Mouse (Mus musculus) neural tube, embryonic 14.5 days (tissue): Measurements from ENCODE around the gene Csf1. TPM values are rescaled to one million over a fixed set of nuclear protein-coding genes. Genes with fewer than 3 reads are reported as not detected.

Source experiments
- ATAC-seq: fragments of 200-750 bp; cut with Nextera tagmentation; 2 replicates; pipeline ENCODE4 v1.8.0; 2017; ENCODE audit warnings: low read depth, mild to moderate bottlenecking, moderate TSS enrichment, moderate library complexity
- H3K27ac ChIP-seq: fragments of 300-500 bp; sonication (generic); 2 replicates; pipeline ENCODE4 v1.5.1; 2014; ENCODE audit warnings: low read depth, mild to moderate bottlenecking, control low read depth, low read length, moderate library complexity, mixed read lengths
- H3K27me3 ChIP-seq: fragments of 300-500 bp; sonication (generic); 2 replicates; pipeline ENCODE4 v1.6.1; 2014; ENCODE audit warnings: low read length; ENCODE audit not compliant: control insufficient read depth, insufficient read depth
- H3K36me3 ChIP-seq: fragments of 300-500 bp; sonication (generic); 2 replicates; pipeline ENCODE4 v1.6.1; 2014; ENCODE audit warnings: low read length, mixed read lengths; ENCODE audit not compliant: control insufficient read depth, insufficient read depth
- H3K4me1 ChIP-seq: fragments of 300-500 bp; sonication (generic); 2 replicates; pipeline ENCODE4 v1.6.1; 2014; ENCODE audit warnings: low read length; ENCODE audit not compliant: control insufficient read depth, insufficient read depth
- H3K4me2 ChIP-seq: fragments of 300-500 bp; sonication (generic); 2 replicates; pipeline ENCODE4 v1.6.1; 2014; ENCODE audit warnings: mild to moderate bottlenecking, low read depth, low read length, control low read depth
- H3K4me3 ChIP-seq: fragments of 300-500 bp; sonication (generic); 2 replicates; pipeline ENCODE4 v1.5.1; 2014; ENCODE audit warnings: low read depth, low read length, control low read depth, mixed read lengths
- H3K9ac ChIP-seq: fragments of 300-500 bp; sonication (generic); replicated peaks from 2 replicates; pipeline ENCODE4 v1.6.1; 2014; ENCODE audit warnings: low read depth, mild to moderate bottlenecking, control low read depth, low read length, mixed read lengths
- H3K9me3 ChIP-seq: fragments of 300-500 bp; sonication (generic); 2 replicates; pipeline ENCODE4 v1.6.1; 2016; ENCODE audit warnings: low read length; ENCODE audit not compliant: control insufficient read depth
- WGBS: fragments of 180-500 bp; shearing (Covaris S2); extraction: QIAGEN DNeasy Blood & Tissue Kit; methylation state at CpG from one replicate; pipeline ENCODE4 v1.1.7; 2014; 5-methylcytosine and 5-hydroxymethylcytosine counted together
- polyA plus RNA-seq: library from polyadenylated mRNA; unstranded; fragments of >200 nt; fragmentation: Nextera tagmentation; extraction: Ambion mirVana; gene quantifications from 2 replicates; pipeline ENCODE4 v1.2.1, GENCODE M21; 2014

Csf1 gene
- polyA plus RNA-seq, 1 experiment from 2014 or later, result 6.3 TPM

DNA sequence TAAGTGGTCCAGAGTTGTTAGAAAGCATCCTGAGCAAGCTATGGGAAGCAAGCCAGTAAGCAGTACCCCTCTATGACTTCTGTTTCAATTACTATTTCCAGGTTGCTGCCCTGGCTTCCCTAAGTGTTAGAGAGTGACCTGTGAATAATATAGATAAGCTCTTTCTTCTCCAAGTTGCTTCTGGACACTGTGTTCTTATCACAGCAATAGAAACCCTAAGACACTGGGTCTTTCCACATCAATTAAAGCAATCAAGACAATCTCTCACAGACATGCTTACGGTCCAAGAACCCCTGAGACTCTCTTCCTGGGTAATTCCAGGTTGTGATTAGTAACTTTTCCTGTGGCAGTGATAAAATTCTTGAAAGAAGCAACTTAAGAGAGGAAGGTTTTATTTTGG, 26.1 kb upstream of the Csf1 start:
- no peaks in the 10 kb centered on the region for H3K9me3 ChIP-seq
- H3K9ac ChIP-seq, result no peak overlapping the region
- H3K4me1 ChIP-seq, result peaks cover 7% of the 10 kb centered on the region; the same call in 1 of the 2 replicates
- 94% methylated on average over 1 of the region's 1 CpGs for WGBS
- H3K36me3 ChIP-seq, result no peaks in the 10 kb centered on the region
- H3K4me3 ChIP-seq, result no peak overlapping the region
- no peak overlapping the region for H3K4me2 ChIP-seq
- H3K27ac ChIP-seq, result no peak overlapping the region
- H3K27me3 ChIP-seq, result no peaks in the 10 kb centered on the region
- ATAC-seq, result no peak

DNA sequence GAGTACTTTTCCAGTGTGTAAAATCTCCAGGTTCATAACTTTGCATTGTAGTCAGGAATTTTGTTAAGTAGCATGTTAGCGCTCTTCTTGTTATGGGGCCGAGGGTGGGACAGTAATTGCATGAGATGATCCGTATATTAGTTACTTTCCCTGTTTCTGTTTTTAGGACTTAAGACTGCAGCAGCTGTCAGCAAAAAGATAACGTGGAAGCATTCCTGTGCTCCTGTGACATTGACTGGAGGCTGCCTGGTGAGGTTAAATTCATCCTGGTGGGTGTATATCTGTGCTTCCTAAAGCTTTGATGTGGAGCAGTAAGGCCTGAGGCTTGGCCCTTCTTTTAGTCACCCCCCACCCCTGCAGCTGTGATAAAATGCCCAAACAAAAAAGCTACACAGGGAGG, 25.3 kb upstream of the Csf1 start:
- 85% methylated on average over 4 of the region's 4 CpGs for WGBS
- Histone ChIP-seq H3K4me1 (peaks cover 7% of the 10 kb centered on the region; the same call in 1 of the 2 replicates), H3K9me3 (no peaks in the 10 kb centered on the region), H3K4me2 (no peak overlapping the region), H3K27ac (no peak overlapping the region), H3K27me3 (no peaks in the 10 kb centered on the region), H3K4me3 (no peak overlapping the region), H3K36me3 (no peaks in the 10 kb centered on the region), H3K9ac (no peak overlapping the region)
- ATAC-seq, result no peak

- H3K4me1 ChIP-seq, result peaks cover 5% of the 10 kb centered on the region; the same call in 1 of the 2 replicates
- H3K27me3 ChIP-seq, result no peaks in the 10 kb centered on the region
- WGBS, result 100% methylated on average over 3 of the region's 3 CpGs
- no peaks in the 10 kb centered on the region for H3K9me3 ChIP-seq
- ATAC-seq, result no peak
- no peak overlapping the region for H3K27ac ChIP-seq
- no peak overlapping the region for H3K4me3 ChIP-seq
- H3K4me2 ChIP-seq, result no peak overlapping the region
- H3K9ac ChIP-seq, result no peak overlapping the region
- H3K36me3 ChIP-seq, result no peaks in the 10 kb centered on the region
Measured at GRCm38 (mm10) chr3:107783315-107783714, 23.0 kb upstream of the Csf1 start.

GRCm38 (mm10) chr3:107781304-107781703, 21.0 kb upstream of the Csf1 start:
- Histone ChIP-seq H3K27ac (no peak overlapping the region), H3K9ac (no peak overlapping the region), H3K9me3 (no peaks in the 10 kb centered on the region), H3K36me3 (no peaks in the 10 kb centered on the region), H3K4me3 (no peak overlapping the region), H3K4me2 (no peak overlapping the region), H3K4me1 (no peaks in the 10 kb centered on the region), H3K27me3 (no peaks in the 10 kb centered on the region)
- ATAC-seq, result no peak
- WGBS, result 94% methylated on average over 5 of the region's 5 CpGs

GRCm38 (mm10) chr3:107778016-107778415, 17.7 kb upstream of the Csf1 start:
- no peaks in the 10 kb centered on the region for H3K27me3 ChIP-seq
- ATAC-seq, result no peak
- 82% methylated on average over 6 of the region's 6 CpGs for WGBS

GRCm38 (mm10) chr3:107776295-107776694, 16.0 kb upstream of the Csf1 start:
- 5% methylated on average over 3 of the region's 3 CpGs for WGBS

More at GRCm38 (mm10) chr3:107778016-107778415, 17.7 kb upstream of the Csf1 start:
- H3K27ac ChIP-seq, result no peak overlapping the region
- no peak overlapping the region for H3K9ac ChIP-seq
- no peaks in the 10 kb centered on the region for H3K4me1 ChIP-seq
- H3K9me3 ChIP-seq, result no peaks in the 10 kb centered on the region
- H3K4me2 ChIP-seq, result no peak overlapping the region
- no peaks in the 10 kb centered on the region for H3K36me3 ChIP-seq
- no peak overlapping the region for H3K4me3 ChIP-seq

DNA sequence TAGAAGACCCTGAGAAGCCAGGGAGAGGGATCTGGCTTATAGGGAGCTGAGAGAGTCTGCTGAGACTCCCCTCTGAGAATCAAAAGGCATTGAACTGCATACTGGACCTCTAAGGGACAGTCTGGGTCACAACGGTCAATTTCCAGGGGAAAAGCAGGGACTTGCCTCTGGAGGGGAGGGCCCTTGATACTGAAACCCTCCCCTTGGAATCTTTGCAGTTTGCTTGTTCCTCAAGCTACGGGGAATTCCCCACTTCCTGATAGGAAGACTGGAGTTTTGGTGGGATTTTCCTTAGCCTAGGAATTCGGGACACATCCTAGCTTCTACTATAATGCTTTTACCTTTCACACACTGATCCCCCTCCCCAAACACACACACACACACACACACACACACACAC, 15.5 kb upstream of the Csf1 start:
- no peak overlapping the region for H3K27ac ChIP-seq
- no peaks in the 10 kb centered on the region for H3K9me3 ChIP-seq
- no peaks in the 10 kb centered on the region for H3K27me3 ChIP-seq
- no peak overlapping the region for H3K4me2 ChIP-seq
- no peak overlapping the region for H3K4me3 ChIP-seq
- no peak for ATAC-seq
- H3K36me3 ChIP-seq, result no peaks in the 10 kb centered on the region
- no peak overlapping the region for H3K9ac ChIP-seq
- WGBS, result 61% methylated on average over 3 of the region's 3 CpGs
- no peaks in the 10 kb centered on the region for H3K4me1 ChIP-seq

More at GRCm38 (mm10) chr3:107776295-107776694, 16.0 kb upstream of the Csf1 start:
- H3K27me3 ChIP-seq, result no peaks in the 10 kb centered on the region
- no peaks in the 10 kb centered on the region for H3K4me1 ChIP-seq
- no peak for ATAC-seq
- no peak overlapping the region for H3K4me3 ChIP-seq
- no peak overlapping the region for H3K27ac ChIP-seq
- H3K4me2 ChIP-seq, result no peak overlapping the region
- no peaks in the 10 kb centered on the region for H3K9me3 ChIP-seq
- H3K9ac ChIP-seq, result no peak overlapping the region
- no peaks in the 10 kb centered on the region for H3K36me3 ChIP-seq

DNA sequence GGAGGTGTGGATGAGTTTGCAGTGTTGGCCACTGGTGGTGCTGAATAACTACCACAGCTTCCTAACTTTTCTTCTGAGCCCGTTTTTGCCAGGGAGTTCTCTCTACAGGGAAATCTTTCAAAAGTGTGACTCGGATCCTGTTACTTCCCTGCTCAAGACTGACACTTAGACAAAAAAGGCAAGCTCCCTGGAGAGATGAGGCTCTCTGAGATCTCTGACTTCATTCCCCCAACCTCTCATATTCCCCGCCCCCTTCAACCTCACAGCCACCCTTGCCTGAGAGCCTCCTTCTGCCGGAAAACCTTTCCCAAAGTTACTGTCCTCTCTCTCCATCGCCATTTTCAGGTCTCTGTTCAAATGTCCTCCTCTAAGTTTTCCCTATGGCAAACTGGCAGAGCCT, 14.8 kb upstream of the Csf1 start:
- Histone ChIP-seq H3K27ac (no peak overlapping the region), H3K36me3 (no peaks in the 10 kb centered on the region), H3K4me3 (no peak overlapping the region), H3K27me3 (no peaks in the 10 kb centered on the region), H3K9me3 (no peaks in the 10 kb centered on the region), H3K4me1 (no peaks in the 10 kb centered on the region), H3K4me2 (no peak overlapping the region), H3K9ac (no peak overlapping the region)
- 55% methylated on average over 5 of the region's 5 CpGs for WGBS
- ATAC-seq, result no peak

- Histone ChIP-seq H3K9me3 (no peaks in the 10 kb centered on the region), H3K9ac (no peak overlapping the region), H3K27me3 (no peaks in the 10 kb centered on the region), H3K27ac (no peak overlapping the region), H3K4me3 (no peak overlapping the region), H3K36me3 (no peaks in the 10 kb centered on the region), H3K4me2 (no peak overlapping the region), H3K4me1 (no peaks in the 10 kb centered on the region)
- ATAC-seq, result no peak
- 86% methylated on average over 5 of the region's 5 CpGs for WGBS
Measured at GRCm38 (mm10) chr3:107772860-107773259, 12.6 kb upstream of the Csf1 start.

- Histone ChIP-seq H3K36me3 (no peaks in the 10 kb centered on the region), H3K27ac (no peak overlapping the region), H3K4me3 (no peak overlapping the region), H3K4me1 (no peaks in the 10 kb centered on the region), H3K4me2 (no peak overlapping the region), H3K27me3 (no peaks in the 10 kb centered on the region), H3K9ac (no peak overlapping the region), H3K9me3 (no peaks in the 10 kb centered on the region)
- 88% methylated on average over 2 of the region's 2 CpGs for WGBS
- ATAC-seq, result no peak
Measured at GRCm38 (mm10) chr3:107769692-107770091, 9.4 kb upstream of the Csf1 start.
